Mouse (Mus musculus): Measurements from ENCODE around the gene Ola1.
A peak's percentile ranks its signal among the peaks of the same experiment; 100 is the strongest.

Gene Ola1

GRCm38 (mm10) chr2:73066307-73067167 lies 152.2 kb downstream of the Ola1 start:
- DNase-seq (ENCODE audit: low spot score) = no peak

GRCm38 (mm10) chr2:73063911-73064619 lies 154.7 kb downstream of the Ola1 start:
- DNase-seq (ENCODE audit: low spot score) = no peak

- no peak for DNase-seq (ENCODE audit: low spot score)
These were observed 158.5 kb downstream of the Ola1 start for GRCm38 (mm10) chr2:73060259-73060585.

GRCm38 (mm10) chr2:73059550-73060258 lies 159.0 kb downstream of the Ola1 start:
- no peak for DNase-seq (ENCODE audit: low spot score)

- DNase-seq (ENCODE audit: low spot score) = no peak
These were observed 160.4 kb downstream of the Ola1 start for GRCm38 (mm10) chr2:73058344-73058743.

GRCm38 (mm10) chr2:73057589-73057988 lies 161.1 kb downstream of the Ola1 start:
- DNase-seq (ENCODE audit: low spot score) = no peak

GRCm38 (mm10) chr2:73056090-73056956 lies 162.4 kb downstream of the Ola1 start:
- DNase-seq (ENCODE audit: low spot score) = peak; percentile 63

- DNase-seq (ENCODE audit: low spot score) = peak; percentile 78
These were observed 164.8 kb downstream of the Ola1 start for GRCm38 (mm10) chr2:73053791-73054490.

- no peak for DNase-seq (ENCODE audit: low spot score)
These were observed 168.3 kb downstream of the Ola1 start for GRCm38 (mm10) chr2:73050401-73050800.

GRCm38 (mm10) chr2:73049977-73050376 lies 168.7 kb downstream of the Ola1 start:
- DNase-seq (ENCODE audit: low spot score) = no peak

GRCm38 (mm10) chr2:73049001-73049684 lies 169.6 kb downstream of the Ola1 start:
- no peak for DNase-seq (ENCODE audit: low spot score)

- DNase-seq (ENCODE audit: low spot score) = peak; percentile 72
These were observed 171.5 kb downstream of the Ola1 start for GRCm38 (mm10) chr2:73047061-73047741.

- DNase-seq (ENCODE audit: low spot score) = no peak
These were observed 172.1 kb downstream of the Ola1 start for GRCm38 (mm10) chr2:73046576-73046975.

- DNase-seq (ENCODE audit: low spot score) = no peak
These were observed 173.2 kb downstream of the Ola1 start for GRCm38 (mm10) chr2:73045505-73045904.
